Mouse (Mus musculus): ENCODE data around the gene Pdrg1. TPM values are rescaled to one million over a fixed set of nuclear protein-coding genes. Genes with fewer than 3 reads are reported as not detected.

Gene Pdrg1
- polyA plus RNA-seq, 1 experiment from 2014 or later, result 101 TPM

GRCm38 (mm10) chr2:153027501-153027900 lies 12.3 kb upstream of the Pdrg1 start:
- ATAC-seq (ENCODE audit: insufficient read depth, low FRiP score, low read depth), result no peak
- no peak overlapping the region for H3K9ac ChIP-seq
- H3K27me3 ChIP-seq (replicated peaks), result peaks cover 29% of the 10 kb centered on the region
- H3K9me3 ChIP-seq, result no peaks in the 10 kb centered on the region
- 45% methylated on average over 4 of the region's 4 CpGs for WGBS
- no peak overlapping the region for H3K27ac ChIP-seq
- H3K36me3 ChIP-seq, result no peaks in the 10 kb centered on the region
- no peak overlapping the region for H3K4me3 ChIP-seq (replicated peaks)
- no peak overlapping the region for H3K4me2 ChIP-seq
- peaks cover 7% of the 10 kb centered on the region; the same call in 1 of the 2 replicates for H3K4me1 ChIP-seq

- H3K27me3 ChIP-seq (replicated peaks), result peaks cover 15% of the 10 kb centered on the region
- no peak overlapping the region for H3K27ac ChIP-seq
- no peak overlapping the region for H3K4me3 ChIP-seq (replicated peaks)
- H3K9me3 ChIP-seq, result no peaks in the 10 kb centered on the region
- no peak for ATAC-seq (ENCODE audit: insufficient read depth, low FRiP score, low read depth)
- 77% methylated on average over 7 of the region's 7 CpGs for WGBS
- no peaks in the 10 kb centered on the region for H3K36me3 ChIP-seq
- no peak overlapping the region for H3K9ac ChIP-seq
- H3K4me2 ChIP-seq, result no peak overlapping the region
- no peaks in the 10 kb centered on the region for H3K4me1 ChIP-seq
These were observed 10.8 kb upstream of the Pdrg1 start for GRCm38 (mm10) chr2:153026052-153026451.

GRCm38 (mm10) chr2:153022855-153023254 lies 7.6 kb upstream of the Pdrg1 start:
- ATAC-seq (ENCODE audit: insufficient read depth, low FRiP score, low read depth), result no peak
- Histone ChIP-seq H3K4me2 (no peak overlapping the region), H3K4me3 (replicated peaks) (no peak overlapping the region), H3K27me3 (replicated peaks) (no peaks in the 10 kb centered on the region), H3K4me1 (no peaks in the 10 kb centered on the region), H3K9me3 (no peaks in the 10 kb centered on the region), H3K9ac (no peak overlapping the region), H3K36me3 (no peaks in the 10 kb centered on the region), H3K27ac (no peak overlapping the region)
- WGBS, result 57% methylated on average over 4 of the region's 4 CpGs

- Histone ChIP-seq H3K27me3 (replicated peaks) (0 out of 2 replicates have a peak, but pooled peaks cover 10% of the 10 kb centered on the region), H3K36me3 (no peaks in the 10 kb centered on the region), H3K27ac (no peak overlapping the region), H3K9me3 (no peaks in the 10 kb centered on the region), H3K4me1 (no peaks in the 10 kb centered on the region), H3K4me2 (no peak overlapping the region), H3K4me3 (replicated peaks) (no peak overlapping the region), H3K9ac (no peak overlapping the region)
- 68% methylated on average over 3 of the region's 3 CpGs for WGBS
- ATAC-seq (ENCODE audit: insufficient read depth, low FRiP score, low read depth), result no peak
These were observed 5.9 kb upstream of the Pdrg1 start for GRCm38 (mm10) chr2:153021163-153021562.

- H3K9me3 ChIP-seq, result no peaks in the 10 kb centered on the region
- H3K4me1 ChIP-seq, result 0 out of 2 replicates have a peak, but pooled peaks cover under 1% of the 10 kb centered on the region
- no peak for ATAC-seq (ENCODE audit: insufficient read depth, low FRiP score, low read depth)
- H3K27ac ChIP-seq, result no peak overlapping the region
- no peak overlapping the region for H3K4me2 ChIP-seq
- 0 out of 2 replicates have a peak, but pooled peaks cover 10% of the 10 kb centered on the region for H3K27me3 ChIP-seq (replicated peaks)
- WGBS, result 85% methylated on average over 3 of the region's 3 CpGs
- no peaks in the 10 kb centered on the region for H3K36me3 ChIP-seq
- H3K4me3 ChIP-seq (replicated peaks), result no peak overlapping the region
- H3K9ac ChIP-seq, result no peak overlapping the region
These were observed 4.1 kb upstream of the Pdrg1 start for GRCm38 (mm10) chr2:153019355-153019754.

- Histone ChIP-seq H3K27me3 (replicated peaks) (0 out of 2 replicates have a peak, but pooled peaks cover 10% of the 10 kb centered on the region), H3K9ac (no peak overlapping the region), H3K27ac (no peak overlapping the region), H3K4me2 (no peak overlapping the region), H3K9me3 (no peaks in the 10 kb centered on the region), H3K36me3 (peaks cover 13% of the 10 kb centered on the region), H3K4me1 (0 out of 2 replicates have a peak, but pooled peaks cover 5% of the 10 kb centered on the region), H3K4me3 (replicated peaks) (no peak overlapping the region)
- 33% methylated on average over 5 of the region's 5 CpGs for WGBS
- ATAC-seq (ENCODE audit: insufficient read depth, low FRiP score, low read depth), result no peak
These were observed 1.6 kb upstream of the Pdrg1 start for GRCm38 (mm10) chr2:153016786-153017185.

- ATAC-seq (ENCODE audit: insufficient read depth, low FRiP score, low read depth), result no peak
- Histone ChIP-seq H3K9ac (no peak overlapping the region), H3K9me3 (no peaks in the 10 kb centered on the region), H3K36me3 (peaks cover 20% of the 10 kb centered on the region), H3K4me2 (peak overlapping the region; percentile 28), H3K27ac (no peak overlapping the region), H3K4me3 (replicated peaks) (no peak overlapping the region), H3K4me1 (0 out of 2 replicates have a peak, but pooled peaks cover 5% of the 10 kb centered on the region), H3K27me3 (replicated peaks) (0 out of 2 replicates have a peak, but pooled peaks cover 10% of the 10 kb centered on the region)
- WGBS, result 45% methylated on average over 8 of the region's 8 CpGs
These were observed 577 bp upstream of the Pdrg1 start for GRCm38 (mm10) chr2:153015804-153016203.

GRCm38 (mm10) chr2:153013724-153014515 lies 1.3 kb downstream of the Pdrg1 start:
- H3K27ac ChIP-seq, result no peak overlapping the region

GRCm38 (mm10) chr2:153009192-153009973 lies 5.8 kb downstream of the Pdrg1 start:
- H3K27me3 ChIP-seq (replicated peaks), result no peaks in the 10 kb centered on the region
- H3K4me1 ChIP-seq, result 0 out of 2 replicates have a peak, but pooled peaks cover 5% of the 10 kb centered on the region
- ATAC-seq (ENCODE audit: insufficient read depth, low FRiP score, low read depth), result no peak
- H3K27ac ChIP-seq, result no peak overlapping the region
- no peak overlapping the region for H3K4me2 ChIP-seq
- no peak overlapping the region for H3K4me3 ChIP-seq (replicated peaks)
- no peaks in the 10 kb centered on the region for H3K9me3 ChIP-seq
- H3K9ac ChIP-seq, result no peak overlapping the region
- peaks cover 45% of the 10 kb centered on the region for H3K36me3 ChIP-seq
- 89% methylated on average over 12 of the region's 12 CpGs for WGBS

More at GRCm38 (mm10) chr2:153013724-153014515, 1.3 kb downstream of the Pdrg1 start:
- Histone ChIP-seq H3K4me2 (peak overlapping the region; percentile 77), H3K4me3 (replicated peaks) (peak overlapping the region; percentile 73), H3K27me3 (replicated peaks) (0 out of 2 replicates have a peak, but pooled peaks cover 10% of the 10 kb centered on the region), H3K4me1 (0 out of 2 replicates have a peak, but pooled peaks cover 5% of the 10 kb centered on the region), H3K9me3 (no peaks in the 10 kb centered on the region), H3K36me3 (peaks cover 38% of the 10 kb centered on the region), H3K9ac (no peak overlapping the region)
- WGBS, result 87% methylated on average over 11 of the region's 11 CpGs
- ATAC-seq (ENCODE audit: insufficient read depth, low FRiP score, low read depth), result no peak

GRCm38 (mm10) chr2:153005981-153006380 lies 9.2 kb downstream of the Pdrg1 start:
- peaks cover 26% of the 10 kb centered on the region for H3K36me3 ChIP-seq
- ATAC-seq (ENCODE audit: insufficient read depth, low FRiP score, low read depth), result no peak
- H3K9me3 ChIP-seq, result no peaks in the 10 kb centered on the region
- no peak overlapping the region for H3K9ac ChIP-seq
- H3K4me2 ChIP-seq, result no peak overlapping the region
- WGBS, result 81% methylated on average over 3 of the region's 3 CpGs
- H3K4me3 ChIP-seq (replicated peaks), result no peak overlapping the region
- no peak overlapping the region for H3K27ac ChIP-seq
- H3K27me3 ChIP-seq (replicated peaks), result no peaks in the 10 kb centered on the region
- H3K4me1 ChIP-seq, result no peaks in the 10 kb centered on the region

- Histone ChIP-seq H3K9me3 (no peaks in the 10 kb centered on the region), H3K4me1 (no peaks in the 10 kb centered on the region), H3K4me2 (no peak overlapping the region), H3K27ac (no peak overlapping the region), H3K4me3 (replicated peaks) (no peak overlapping the region), H3K36me3 (peaks cover 6% of the 10 kb centered on the region; the same call in 1 of the 2 replicates), H3K9ac (no peak overlapping the region), H3K27me3 (replicated peaks) (no peaks in the 10 kb centered on the region)
- no peak for ATAC-seq (ENCODE audit: insufficient read depth, low FRiP score, low read depth)
- WGBS, result 65% methylated on average over 13 of the region's 13 CpGs
These were observed 11.4 kb downstream of the Pdrg1 start for GRCm38 (mm10) chr2:153003681-153004338.

All from stomach, embryonic 15.5 days (tissue).